Mouse (Mus musculus) lung, postnatal 25 days (tissue): ENCODE data around the gene Adam22.

Experiments
- DNase-seq: peaks from one replicate; pipeline ENCODE4 v3.0.0; 2022; ENCODE audit warnings: low spot score

Adam22 gene

GRCm38 (mm10) chr5:8151645-8152044, 216.3 kb downstream of the Adam22 start:
- no peak for DNase-seq

DNA sequence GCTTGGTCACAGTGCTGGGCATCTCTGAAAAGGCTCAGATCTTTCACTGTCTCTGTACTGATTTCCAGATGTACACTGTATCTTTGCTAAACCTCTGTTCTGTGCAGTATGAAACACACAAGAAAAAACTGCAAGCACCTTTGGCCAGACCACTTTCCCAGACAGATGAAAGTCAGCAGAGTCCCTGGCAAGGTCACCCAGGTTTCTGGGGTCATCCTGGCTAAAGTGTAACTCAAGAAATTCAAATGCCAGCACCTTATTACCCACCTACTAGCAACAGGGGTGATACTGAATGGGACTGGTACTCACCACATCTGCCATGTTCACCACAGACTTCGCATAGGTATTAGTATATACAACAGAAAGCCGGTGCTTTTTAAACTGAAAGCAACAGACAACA, 221.8 kb downstream of the Adam22 start:
- no peak for DNase-seq

GRCm38 (mm10) chr5:8145473-8145872, 222.5 kb downstream of the Adam22 start:
- no peak for DNase-seq

GRCm38 (mm10) chr5:8132546-8132945, 235.4 kb downstream of the Adam22 start:
- no peak for DNase-seq

- DNase-seq = no peak
Observed at GRCm38 (mm10) chr5:8131918-8132317, 236.0 kb downstream of the Adam22 start.

- DNase-seq = no peak
Observed at GRCm38 (mm10) chr5:8129750-8130149, 238.2 kb downstream of the Adam22 start.

GRCm38 (mm10) chr5:8120926-8121325, 247.0 kb downstream of the Adam22 start:
- DNase-seq = no peak

- DNase-seq = no peak
Observed at GRCm38 (mm10) chr5:8120087-8120486, 247.9 kb downstream of the Adam22 start.

GRCm38 (mm10) chr5:8116561-8117168, 251.3 kb downstream of the Adam22 start:
- no peak for DNase-seq

GRCm38 (mm10) chr5:8112246-8112645, 255.7 kb downstream of the Adam22 start:
- DNase-seq = no peak

- no peak for DNase-seq
Observed at GRCm38 (mm10) chr5:8111691-8112090, 256.3 kb downstream of the Adam22 start.

GRCm38 (mm10) chr5:8095689-8096088, 272.3 kb downstream of the Adam22 start:
- DNase-seq = no peak

DNA sequence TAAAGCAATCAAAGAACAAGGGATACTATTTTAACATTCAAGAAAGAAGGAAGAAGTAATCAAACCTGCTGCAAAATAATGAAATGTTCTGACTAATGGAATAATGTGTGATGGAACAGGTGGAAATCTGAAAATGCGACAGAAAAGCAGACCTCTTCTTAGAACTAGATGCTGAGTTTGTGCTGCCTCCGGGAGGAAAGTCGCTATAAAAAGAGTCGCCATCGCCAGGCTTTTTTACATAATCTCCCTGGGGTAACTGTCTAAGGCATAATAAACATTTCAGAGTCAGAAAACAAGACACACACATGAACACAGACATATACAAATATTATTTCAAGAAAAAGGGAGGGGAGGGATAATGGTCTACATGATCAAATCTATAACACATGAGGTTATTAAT, 273.0 kb downstream of the Adam22 start:
- DNase-seq = no peak

- DNase-seq = no peak
Observed at GRCm38 (mm10) chr5:8088147-8088546, 279.8 kb downstream of the Adam22 start.

GRCm38 (mm10) chr5:8085661-8086060, 282.3 kb downstream of the Adam22 start:
- DNase-seq = no peak

GRCm38 (mm10) chr5:8082800-8083509, 285.0 kb downstream of the Adam22 start:
- DNase-seq = no peak

- DNase-seq = no peak
Observed at GRCm38 (mm10) chr5:8077481-8077880, 290.5 kb downstream of the Adam22 start.

DNA sequence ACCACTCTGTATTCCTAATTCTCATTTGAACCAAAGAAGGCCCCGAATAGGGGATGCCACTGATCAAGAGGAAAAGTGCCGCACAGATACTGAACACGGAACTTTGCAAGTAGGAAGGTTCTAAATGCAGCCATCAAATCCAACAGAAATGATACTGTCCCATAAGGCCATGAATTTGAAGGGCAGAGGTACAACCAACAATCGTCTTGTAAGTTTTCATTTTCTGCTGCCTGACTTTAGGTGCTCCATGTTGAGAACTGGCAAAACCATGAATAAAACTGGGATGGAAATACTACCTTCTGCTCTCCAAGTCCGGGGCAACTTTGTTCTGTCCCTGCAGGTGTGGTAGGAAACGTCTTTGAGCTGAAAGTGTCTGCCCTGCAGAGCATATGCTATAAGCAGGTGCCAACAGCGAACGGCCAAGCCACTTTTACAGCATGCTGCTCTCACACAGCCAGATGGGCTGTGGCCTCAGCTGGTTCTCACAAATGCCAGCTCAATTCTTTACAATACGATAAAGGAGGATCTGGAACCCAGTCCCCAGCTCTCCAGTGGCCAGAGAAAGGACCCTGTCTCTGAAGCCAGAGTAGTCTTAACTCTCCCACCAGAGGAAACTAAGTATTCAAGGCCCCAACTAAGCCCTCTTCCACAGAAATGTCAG, 293.9 kb downstream of the Adam22 start:
- DNase-seq = no peak

DNA sequence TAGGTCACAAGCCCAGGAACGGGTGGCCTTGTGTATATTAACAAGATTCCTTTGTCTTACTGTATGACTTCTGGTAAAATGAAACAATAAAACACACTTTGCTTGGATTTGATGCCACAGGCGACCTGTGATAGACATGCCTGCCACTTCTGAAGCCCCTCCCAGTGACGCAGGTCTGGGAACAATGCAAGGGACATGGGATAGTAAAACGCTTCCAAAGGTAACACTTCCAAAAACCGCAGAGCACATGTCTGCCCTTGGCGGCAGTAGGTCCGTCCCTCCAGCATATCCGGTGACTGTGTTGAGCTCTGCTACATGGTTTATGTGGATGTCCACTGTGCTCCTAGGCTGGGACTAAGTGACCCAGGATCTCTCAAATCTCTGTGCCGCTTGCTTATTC, 294.6 kb downstream of the Adam22 start:
- no peak for DNase-seq

DNA sequence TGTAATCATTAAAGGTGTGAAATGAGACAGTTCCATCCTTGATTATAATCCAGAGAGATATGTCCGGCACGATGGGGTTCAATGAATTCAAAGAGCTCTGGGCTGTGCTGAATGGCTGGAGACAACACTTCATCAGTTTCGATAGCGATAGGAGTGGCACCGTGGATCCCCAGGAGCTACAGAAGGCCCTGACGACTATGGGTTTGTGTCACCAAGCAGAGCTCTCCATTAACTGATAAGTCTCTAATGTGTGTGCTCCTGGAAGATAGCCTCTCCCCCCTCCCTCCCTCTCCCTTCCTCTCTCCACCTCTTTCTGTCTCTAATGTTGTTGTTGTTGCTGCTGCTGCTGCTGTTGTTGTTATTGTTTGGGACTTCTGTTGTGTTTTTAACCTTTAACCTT, 304.8 kb downstream of the Adam22 start:
- DNase-seq = no peak

DNA sequence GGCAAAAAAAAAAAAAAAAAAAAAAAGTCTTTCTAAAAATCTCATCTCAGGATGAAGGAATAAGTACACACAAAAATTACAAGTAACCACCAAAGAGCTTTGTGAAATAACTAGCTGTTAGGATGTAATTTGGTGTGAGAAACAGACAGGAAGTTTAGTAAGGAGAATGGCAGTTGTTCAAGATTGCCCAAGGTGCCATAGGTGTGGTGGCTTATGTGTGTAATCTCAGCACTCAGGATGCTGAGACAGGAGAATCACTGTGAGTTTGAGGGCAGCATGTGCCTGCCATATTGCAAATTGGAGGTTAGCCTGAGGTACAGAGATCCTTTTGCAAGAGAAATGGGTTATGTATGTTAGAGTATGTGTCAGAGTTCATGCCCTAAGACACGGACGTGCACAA, 305.5 kb downstream of the Adam22 start:
- DNase-seq = no peak

DNA sequence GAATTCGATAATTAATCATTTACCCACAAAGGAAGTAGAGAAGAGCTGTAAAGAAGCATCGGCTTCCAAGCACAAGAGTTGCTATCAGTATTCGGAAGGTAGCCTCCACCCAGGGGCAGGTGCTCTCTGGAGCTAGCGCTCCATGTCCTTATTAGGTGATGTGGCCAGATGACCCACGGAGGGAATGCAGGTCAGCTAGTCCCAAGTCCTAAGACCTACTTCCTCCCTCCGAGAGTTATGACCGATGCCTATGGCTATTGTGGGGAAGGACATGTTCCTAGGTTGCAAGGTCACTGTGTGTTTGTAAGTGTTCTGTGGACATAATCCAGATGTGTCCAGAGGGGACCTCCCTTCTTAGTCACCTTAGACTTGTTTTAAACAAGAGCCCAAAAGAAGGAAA, 309.9 kb downstream of the Adam22 start:
- no peak for DNase-seq

- no peak for DNase-seq
Observed at GRCm38 (mm10) chr5:8057018-8057323, 311.0 kb downstream of the Adam22 start.
